In the genomic region with DNA sequence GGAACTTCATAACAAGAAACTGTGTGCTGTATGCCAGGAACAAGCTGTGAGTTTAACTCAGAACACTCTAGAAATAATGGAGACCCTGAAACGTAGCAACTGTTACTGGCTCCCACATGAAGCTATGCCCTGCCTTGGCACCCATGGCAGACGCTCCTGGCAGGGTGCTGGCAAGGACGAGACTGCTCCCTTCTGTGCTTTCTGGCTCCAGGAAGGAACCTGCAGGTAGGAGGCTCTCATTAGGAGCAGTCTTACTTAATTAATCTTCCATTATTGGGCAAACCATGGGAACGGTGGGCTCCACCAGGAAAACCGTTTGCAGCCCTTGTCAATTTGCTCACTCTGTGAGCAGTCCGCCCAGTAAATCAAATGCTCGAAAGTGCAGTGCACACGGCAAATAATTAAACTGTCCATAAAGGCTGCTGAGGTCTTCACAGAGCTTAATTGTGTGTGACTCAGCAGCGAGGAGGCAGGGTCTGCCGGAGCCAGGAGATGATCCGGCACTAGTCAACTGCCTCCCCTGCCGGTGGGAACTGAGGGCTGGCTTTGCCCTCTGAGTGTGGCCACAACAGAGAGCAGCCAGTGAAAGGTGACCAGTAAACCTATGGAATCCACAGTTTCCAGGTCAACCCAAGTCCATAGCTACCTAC, we compare ENCODE assay signal across 13 mouse cellular contexts.
DNase-seq lines count a peak whose midpoint lies in the region; ATAC-seq lines count a peak whose summit lies in the region.
"Had no signal": no experiment of that assay in that cellular context is flagged by ENCODE, and none has a peak within 500 bp of the region (broad histone marks: within the 10 kb centered on the region; RNA-seq: fewer than 3 reads in every experiment).

No protein-coding gene starts in this region.

- ATAC-seq in kidney, embryonic 16.5 days (ENCODE audit: low FRiP score, low TSS enrichment), result peak; percentile 54
- ATAC-seq in forebrain, embryonic 12.5 days (ENCODE audit: low FRiP score), result peak; percentile 60; the same call in 1 of the 2 replicates
- no peak for ATAC-seq in granulocyte monocyte progenitor cell, adult 5-6 weeks (replicated peaks; ENCODE audit: poor library complexity, severe bottlenecking)

- H3K36me3 ChIP-seq in kidney, embryonic 16.5 days (ENCODE audit: insufficient read depth, low read length), result no peaks in the 10 kb centered on the region
- H3K36me3 ChIP-seq in forebrain, embryonic 12.5 days (replicated peaks), result no peaks in the 10 kb centered on the region
- H3K36me3 ChIP-seq: heart, embryonic 15.5 days had no signal

- 18% methylated on average over 12 of the region's 12 CpGs for WGBS in kidney, embryonic 16.5 days
- WGBS in forebrain, embryonic 12.5 days, result 30% methylated on average over 12 of the region's 12 CpGs

- H3K4me1 ChIP-seq in kidney, embryonic 16.5 days (ENCODE audit: insufficient read depth, low read length), result no peaks in the 10 kb centered on the region
- H3K4me1 ChIP-seq in forebrain, embryonic 12.5 days, result peaks cover 30% of the 10 kb centered on the region
- H3K4me1 ChIP-seq: heart, embryonic 15.5 days; megakaryocyte, embryonic 14.5 days had no signal

- no peak overlapping the region for H3K9ac ChIP-seq in kidney, embryonic 16.5 days (replicated peaks; ENCODE audit: low read length)
- no peak overlapping the region for H3K9ac ChIP-seq in forebrain, embryonic 12.5 days
- H3K9ac ChIP-seq: heart, embryonic 15.5 days had no signal

- no peak overlapping the region for H3K4me2 ChIP-seq in kidney, embryonic 16.5 days (replicated peaks; ENCODE audit: low read depth, low read length)
- 0 out of 2 replicates have a peak overlapping the region, but pooled peaks have one; percentile 3 for H3K4me2 ChIP-seq in forebrain, embryonic 12.5 days
- H3K4me2 ChIP-seq: heart, embryonic 15.5 days had no signal

- peaks cover 11% of the 10 kb centered on the region; the same call in 1 of the 2 replicates for H3K27me3 ChIP-seq in kidney, embryonic 16.5 days (ENCODE audit: insufficient read depth, low read length)
- no peaks in the 10 kb centered on the region for H3K27me3 ChIP-seq in forebrain, embryonic 12.5 days
- H3K27me3 ChIP-seq: CH12.LX; heart, embryonic 15.5 days; megakaryocyte, embryonic 14.5 days had no signal

- no peak for DNase-seq in kidney, adult 18-20 months
- peak; percentile 54 to 60 for DNase-seq in cerebellum, adult 18-20 months
- peak; percentile 12 for DNase-seq in mesoderm, embryonic 11.5 days (ENCODE audit: low read depth, low spot score)
- no peak for DNase-seq in gastrocnemius, postnatal 10 days
- DNase-seq in spleen, postnatal 4 days (ENCODE audit: low spot score in 2 of 2), result no peak
- DNase-seq: kidney, postnatal 36 days had no signal

- no peak overlapping the region for H3K4me3 ChIP-seq in kidney, embryonic 16.5 days (ENCODE audit: low read length)
- H3K4me3 ChIP-seq in forebrain, embryonic 12.5 days (replicated peaks), result no peak overlapping the region
- H3K4me3 ChIP-seq: heart, embryonic 15.5 days; megakaryocyte, embryonic 14.5 days had no signal

- no peaks in the 10 kb centered on the region for H3K9me3 ChIP-seq in kidney, embryonic 16.5 days (ENCODE audit: low read length)
- H3K9me3 ChIP-seq in forebrain, embryonic 12.5 days, result no peaks in the 10 kb centered on the region
- H3K9me3 ChIP-seq: heart, embryonic 15.5 days had no signal

- H3K27ac ChIP-seq in kidney, embryonic 16.5 days (ENCODE audit: low read length), result no peak overlapping the region
- H3K27ac ChIP-seq in forebrain, embryonic 12.5 days, result peak overlapping the region; percentile 43
- H3K27ac ChIP-seq: heart, embryonic 15.5 days; stomach, postnatal 0 days had no signal

Comparison
In these comparisons a context has a peak if more than half of its experiments do, and no peak if none do; other contexts are left out.
1. DNase-seq: peak in cerebellum, adult 18-20 months (2 of 2) and mesoderm, embryonic 11.5 days (single experiment); none in kidney, adult 18-20 months (single experiment), gastrocnemius, postnatal 10 days (single experiment) and spleen, postnatal 4 days (0 of 2).